Mouse (Mus musculus) neural tube, embryonic 14.5 days (tissue): ENCODE data around the gene Dlg2. TPM values are rescaled to one million over a fixed set of nuclear protein-coding genes. Genes with fewer than 3 reads are reported as not detected.

ENCODE experiments used
- ATAC-seq: fragments of 200-750 bp; cut with Nextera tagmentation; 2 replicates; pipeline ENCODE4 v1.8.0; 2017; ENCODE audit warnings: low read depth, mild to moderate bottlenecking, moderate TSS enrichment, moderate library complexity
- H3K27ac ChIP-seq: fragments of 300-500 bp; sonication (generic); 2 replicates; pipeline ENCODE4 v1.5.1; 2014; ENCODE audit warnings: low read depth, mild to moderate bottlenecking, control low read depth, low read length, moderate library complexity, mixed read lengths
- H3K27me3 ChIP-seq: fragments of 300-500 bp; sonication (generic); 2 replicates; pipeline ENCODE4 v1.6.1; 2014; ENCODE audit warnings: low read length; ENCODE audit not compliant: control insufficient read depth, insufficient read depth
- H3K36me3 ChIP-seq: fragments of 300-500 bp; sonication (generic); 2 replicates; pipeline ENCODE4 v1.6.1; 2014; ENCODE audit warnings: low read length, mixed read lengths; ENCODE audit not compliant: control insufficient read depth, insufficient read depth
- H3K4me1 ChIP-seq: fragments of 300-500 bp; sonication (generic); 2 replicates; pipeline ENCODE4 v1.6.1; 2014; ENCODE audit warnings: low read length; ENCODE audit not compliant: control insufficient read depth, insufficient read depth
- H3K4me2 ChIP-seq: fragments of 300-500 bp; sonication (generic); 2 replicates; pipeline ENCODE4 v1.6.1; 2014; ENCODE audit warnings: mild to moderate bottlenecking, low read depth, low read length, control low read depth
- H3K4me3 ChIP-seq: fragments of 300-500 bp; sonication (generic); 2 replicates; pipeline ENCODE4 v1.5.1; 2014; ENCODE audit warnings: low read depth, low read length, control low read depth, mixed read lengths
- H3K9ac ChIP-seq: fragments of 300-500 bp; sonication (generic); replicated peaks from 2 replicates; pipeline ENCODE4 v1.6.1; 2014; ENCODE audit warnings: low read depth, mild to moderate bottlenecking, control low read depth, low read length, mixed read lengths
- H3K9me3 ChIP-seq: fragments of 300-500 bp; sonication (generic); 2 replicates; pipeline ENCODE4 v1.6.1; 2016; ENCODE audit warnings: low read length; ENCODE audit not compliant: control insufficient read depth
- WGBS: fragments of 180-500 bp; shearing (Covaris S2); extraction: QIAGEN DNeasy Blood & Tissue Kit; methylation state at CpG from one replicate; pipeline ENCODE4 v1.1.7; 2014; 5-methylcytosine and 5-hydroxymethylcytosine counted together
- polyA plus RNA-seq: library from polyadenylated mRNA; unstranded; fragments of >200 nt; fragmentation: Nextera tagmentation; extraction: Ambion mirVana; gene quantifications from 2 replicates; pipeline ENCODE4 v1.2.1, GENCODE M21; 2014

Gene Dlg2
- polyA plus RNA-seq, result 29.4 and 48.0 TPM in 2 replicates

DNA sequence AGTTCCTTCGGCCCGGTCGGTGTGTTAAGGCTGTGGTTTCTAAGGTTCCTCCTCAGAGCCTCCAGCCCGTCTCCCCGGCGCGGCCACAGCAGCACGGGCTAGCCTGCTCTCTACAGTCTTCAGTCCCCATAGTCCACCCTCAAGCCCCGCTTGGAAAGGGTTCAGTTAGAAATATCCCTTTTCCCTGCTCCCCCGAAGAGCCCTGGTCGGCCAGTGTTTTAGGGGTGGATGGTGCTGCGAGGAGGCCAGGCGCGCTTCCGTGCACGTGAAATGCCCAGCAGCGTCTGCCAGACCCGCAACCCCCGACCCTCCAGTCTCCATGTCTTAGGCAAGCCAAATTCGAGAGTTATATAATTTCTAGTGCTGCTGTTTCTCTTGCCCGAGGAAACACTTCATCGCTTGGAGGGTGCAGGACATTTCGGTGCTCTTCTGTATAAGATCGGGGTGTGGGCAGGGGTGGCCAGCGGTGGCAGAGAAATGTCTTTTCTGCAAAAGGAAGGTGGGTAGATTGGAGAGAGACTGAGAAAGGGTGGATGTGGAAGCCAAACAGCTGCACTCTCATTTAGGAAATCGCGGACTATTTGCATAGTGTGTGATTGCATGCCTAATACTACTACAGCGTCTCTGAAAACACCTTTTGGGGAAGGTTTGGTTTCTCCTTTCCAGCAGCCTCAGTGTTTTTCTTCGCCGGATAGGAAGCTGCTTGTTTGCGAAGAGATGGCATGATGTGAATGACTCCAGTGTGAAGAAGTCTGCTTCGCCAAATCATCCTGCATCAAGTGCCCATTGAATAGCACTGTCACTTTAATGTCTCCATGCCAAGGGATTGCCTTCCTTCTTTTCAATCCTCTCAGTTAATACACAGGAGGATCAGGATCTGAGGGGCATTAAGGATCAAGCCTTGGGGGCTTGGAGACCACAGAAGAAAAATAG is at the start of gene Dlg2:
Gene Dlg2 (plus strand): TSS at position 360 of the 933 bp plus-strand sequence.
- no peak; the same call in 1 of the 2 replicates for ATAC-seq
- Histone ChIP-seq H3K27me3 (no peaks in the 10 kb centered on the region), H3K36me3 (no peaks in the 10 kb centered on the region), H3K4me3 (peak within 1 kb of the TSS; percentile 66), H3K9ac (peak within 1 kb of the TSS; percentile 72), H3K9me3 (no peaks in the 10 kb centered on the region), H3K4me1 (peaks cover 5% of the 10 kb centered on the region; the same call in 1 of the 2 replicates), H3K4me2 (peak within 1 kb of the TSS; percentile 90), H3K27ac (peak within 1 kb of the TSS; percentile 86)
- under 1% methylated on average over 32 of the region's 32 CpGs for WGBS

DNA sequence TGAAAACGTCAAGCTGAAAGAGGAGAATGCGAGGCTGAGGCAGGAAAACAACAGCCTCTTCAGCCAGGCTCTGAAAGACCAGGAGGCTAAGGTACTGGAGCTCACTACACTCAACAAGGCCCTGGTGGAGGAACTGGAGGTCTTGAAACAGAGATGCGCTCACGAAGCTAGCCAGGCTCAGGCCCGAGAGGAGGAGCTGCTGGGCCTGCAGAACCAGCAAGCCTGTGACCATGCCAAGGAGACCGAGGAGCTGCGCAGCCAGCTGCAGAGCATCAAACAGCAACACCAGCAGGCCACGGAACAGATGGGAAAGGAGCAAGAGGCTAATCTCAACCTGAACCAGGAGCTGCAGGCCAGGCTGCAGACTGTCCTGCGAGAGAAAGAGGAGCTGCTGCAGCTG is 49.5 kb upstream of the Dlg2 start:
- no peaks in the 10 kb centered on the region for H3K9me3 ChIP-seq
- H3K27me3 ChIP-seq, result no peaks in the 10 kb centered on the region
- no peak overlapping the region for H3K27ac ChIP-seq
- peaks cover 5% of the 10 kb centered on the region; the same call in 1 of the 2 replicates for H3K4me1 ChIP-seq
- peak overlapping the region; percentile 29; the same call in 1 of the 2 replicates for H3K9ac ChIP-seq
- 68% methylated on average over 9 of the region's 9 CpGs for WGBS
- ATAC-seq, result no peak
- H3K36me3 ChIP-seq, result no peaks in the 10 kb centered on the region
- H3K4me2 ChIP-seq, result peak overlapping the region; percentile 53
- peak overlapping the region; percentile 34 for H3K4me3 ChIP-seq

DNA sequence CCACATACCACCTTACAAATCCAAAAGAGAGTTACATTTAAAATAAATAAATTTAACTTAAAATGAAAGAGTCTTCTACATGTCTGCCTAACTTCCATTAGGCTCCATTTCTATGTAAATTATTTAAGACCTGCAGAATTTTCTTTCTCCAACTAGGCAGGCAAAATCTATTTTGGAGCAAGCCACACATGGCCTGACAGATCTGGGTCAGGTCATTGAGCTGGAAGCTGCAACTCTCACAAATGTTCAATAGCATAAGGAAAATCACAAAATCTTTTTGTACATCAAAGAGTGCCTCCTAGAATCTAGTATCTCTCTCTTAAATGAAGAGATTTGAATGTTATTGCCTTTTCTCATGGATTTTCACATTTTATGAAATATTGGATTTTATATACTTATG is 44.3 kb upstream of the Dlg2 start:
- Histone ChIP-seq H3K4me3 (no peak overlapping the region), H3K9ac (no peak overlapping the region), H3K27me3 (no peaks in the 10 kb centered on the region), H3K36me3 (no peaks in the 10 kb centered on the region), H3K9me3 (no peaks in the 10 kb centered on the region), H3K27ac (no peak overlapping the region), H3K4me1 (no peaks in the 10 kb centered on the region), H3K4me2 (no peak overlapping the region)
- no peak for ATAC-seq

DNA sequence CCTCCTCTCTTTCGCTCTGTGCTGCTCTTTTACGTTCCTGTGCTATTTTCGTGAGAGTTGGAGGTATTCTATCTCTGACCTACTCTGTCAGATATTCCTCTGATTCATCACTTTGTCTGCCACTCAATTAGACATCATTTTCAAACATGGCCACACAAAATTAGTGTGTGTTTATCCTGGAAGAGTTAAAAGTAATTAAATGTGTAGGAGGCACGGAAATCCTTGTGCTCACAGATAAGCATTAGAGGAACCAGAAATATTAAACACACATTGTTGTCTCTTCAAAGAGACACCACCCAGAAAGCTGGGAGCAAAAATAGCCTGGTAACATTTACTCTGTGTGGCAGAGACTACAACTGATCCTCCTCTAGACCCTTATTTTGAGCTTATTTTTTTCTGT is 36.4 kb upstream of the Dlg2 start:
- WGBS, result 95% methylated on average over 4 of the region's 4 CpGs
- H3K27ac ChIP-seq, result no peak overlapping the region
- H3K9me3 ChIP-seq, result no peaks in the 10 kb centered on the region
- no peak overlapping the region for H3K4me3 ChIP-seq
- H3K36me3 ChIP-seq, result no peaks in the 10 kb centered on the region
- no peak overlapping the region for H3K4me2 ChIP-seq
- H3K4me1 ChIP-seq, result 0 out of 2 replicates have a peak, but pooled peaks cover 5% of the 10 kb centered on the region
- peaks cover 2% of the 10 kb centered on the region; the same call in 1 of the 2 replicates for H3K27me3 ChIP-seq
- H3K9ac ChIP-seq, result no peak overlapping the region
- ATAC-seq, result no peak

DNA sequence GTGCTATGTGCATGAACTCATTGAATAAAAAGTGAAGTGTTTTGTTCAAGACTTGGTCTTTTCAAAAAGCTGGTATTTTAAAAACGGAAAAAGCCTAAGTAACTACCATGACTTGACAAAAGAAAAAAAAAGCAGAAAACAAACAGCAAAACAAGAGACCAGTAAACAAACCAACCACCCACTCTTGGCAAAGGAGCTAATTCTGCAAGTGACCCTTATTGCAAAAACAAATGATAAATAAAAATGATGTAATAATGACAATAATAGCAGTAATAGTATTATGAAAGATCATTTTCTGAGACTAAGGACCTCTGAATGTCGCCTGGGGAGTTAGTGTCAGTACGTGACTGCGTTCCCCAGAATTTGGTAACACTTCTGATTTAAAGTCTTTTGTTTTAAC is 34.4 kb upstream of the Dlg2 start:
- H3K9ac ChIP-seq, result peak overlapping the region; percentile 97

DNA sequence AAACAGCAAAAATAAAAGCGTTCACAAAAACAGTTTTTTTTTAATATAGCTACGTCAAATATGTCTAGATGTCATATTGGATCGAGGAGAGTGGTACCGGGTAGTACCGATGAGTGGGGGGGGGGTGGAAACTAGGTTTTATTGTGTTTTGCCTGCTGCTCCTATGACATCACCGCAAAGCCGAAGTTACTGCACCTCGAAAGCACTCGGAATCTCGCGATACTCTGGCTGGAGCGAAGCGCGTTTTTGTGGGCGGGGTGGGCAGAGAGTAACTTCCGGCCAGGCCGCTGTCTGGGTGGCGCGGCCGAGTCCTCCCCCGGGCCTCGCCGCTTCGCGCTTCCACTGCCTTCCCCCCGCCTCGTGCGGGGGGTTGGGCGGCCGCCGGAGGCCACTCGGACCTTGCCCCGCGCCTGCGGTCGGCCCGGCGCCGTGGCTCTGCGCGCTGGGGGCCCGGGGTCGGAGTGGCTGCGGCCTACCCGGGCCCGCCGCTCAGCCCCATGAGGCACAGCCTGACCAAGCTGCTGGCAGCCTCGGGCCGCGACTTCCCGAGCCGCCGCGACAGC is 33.9 kb upstream of the Dlg2 start, which contains the start of gene Crebzf:
Gene Crebzf (plus strand): TSS at position 212 of the 563 bp plus-strand sequence.
- Histone ChIP-seq H3K27ac (peak within 1 kb of the TSS; percentile 97), H3K9ac (peak within 1 kb of the TSS; percentile 97), H3K4me3 (peak within 1 kb of the TSS; percentile 99), H3K4me1 (0 out of 2 replicates have a peak, but pooled peaks cover 8% of the 10 kb centered on the region), H3K4me2 (peak within 1 kb of the TSS; percentile 99), H3K9me3 (no peaks in the 10 kb centered on the region), H3K27me3 (peaks cover 2% of the 10 kb centered on the region; the same call in 1 of the 2 replicates), H3K36me3 (peaks cover 3% of the 10 kb centered on the region; the same call in 1 of the 2 replicates)
- peak; percentile 97 for ATAC-seq
- under 1% methylated on average over 35 of the region's 54 CpGs for WGBS

More for the DNA sequence above, 34.4 kb upstream of the Dlg2 start:
- Histone ChIP-seq H3K4me1 (0 out of 2 replicates have a peak, but pooled peaks cover 8% of the 10 kb centered on the region), H3K27ac (peak overlapping the region; percentile 97), H3K27me3 (peaks cover 2% of the 10 kb centered on the region; the same call in 1 of the 2 replicates), H3K9me3 (no peaks in the 10 kb centered on the region), H3K4me3 (peak overlapping the region; percentile 99), H3K4me2 (peak overlapping the region; percentile 99), H3K36me3 (no peaks in the 10 kb centered on the region)
- peak; percentile 42 for ATAC-seq
- 9% methylated on average over 4 of the region's 4 CpGs for WGBS

DNA sequence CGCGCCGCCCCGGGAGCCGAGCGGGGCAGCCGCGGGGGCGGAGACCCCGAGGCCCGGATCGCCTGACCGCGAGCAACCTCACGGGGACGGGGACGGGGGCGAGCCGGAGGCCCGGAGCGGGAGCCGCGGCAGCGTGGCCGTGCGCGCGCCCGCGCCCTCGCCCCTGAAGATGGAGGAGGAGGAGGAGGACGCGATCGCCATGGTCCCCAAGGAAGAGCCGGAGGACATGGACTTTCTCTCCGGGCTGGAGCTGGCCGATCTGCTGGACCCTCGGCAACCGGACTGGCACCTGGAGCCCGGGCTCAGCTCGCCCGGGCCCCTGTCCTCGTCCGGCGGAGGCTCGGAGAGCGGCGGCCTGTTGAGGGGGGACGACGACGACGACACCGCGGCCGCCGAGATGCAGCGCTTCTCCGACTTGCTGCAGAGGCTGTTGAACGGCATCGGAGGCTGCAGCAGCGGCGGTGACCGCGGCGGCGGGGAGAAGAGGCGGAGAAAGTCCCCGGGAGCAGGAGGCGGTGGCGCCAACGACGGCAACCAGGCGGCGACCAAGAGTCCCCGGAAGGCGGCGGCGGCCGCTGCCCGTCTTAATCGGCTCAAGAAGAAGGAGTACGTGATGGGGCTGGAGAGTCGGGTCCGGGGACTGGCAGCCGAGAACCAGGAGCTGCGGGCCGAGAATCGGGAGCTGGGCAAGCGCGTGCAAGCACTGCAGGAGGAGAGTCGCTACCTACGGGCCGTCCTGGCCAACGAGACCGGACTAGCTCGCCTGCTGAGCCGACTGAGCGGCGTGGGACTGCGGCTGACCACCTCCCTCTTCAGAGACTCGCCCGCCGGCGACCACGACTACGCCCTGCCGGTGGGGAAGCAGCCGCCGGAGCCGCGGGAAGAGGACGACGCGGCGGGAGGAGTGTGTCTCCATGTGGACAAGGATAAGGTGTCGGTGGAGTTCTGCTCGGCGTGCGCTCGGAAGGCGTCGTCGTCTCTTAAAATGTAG is 33.1 kb upstream of the Dlg2 start:
- H3K27ac ChIP-seq, result peak overlapping the region; percentile 97
- WGBS, result 1% methylated on average over 120 of the region's 123 CpGs
- peak overlapping the region; percentile 99 for H3K4me3 ChIP-seq
- no peaks in the 10 kb centered on the region for H3K9me3 ChIP-seq
- peaks cover 2% of the 10 kb centered on the region; the same call in 1 of the 2 replicates for H3K27me3 ChIP-seq
- H3K36me3 ChIP-seq, result peaks cover 3% of the 10 kb centered on the region; the same call in 1 of the 2 replicates
- peak overlapping the region; percentile 99 for H3K4me2 ChIP-seq
- peak overlapping the region; percentile 97 for H3K9ac ChIP-seq
- peak; percentile 72 for ATAC-seq
- H3K4me1 ChIP-seq, result 0 out of 2 replicates have a peak, but pooled peaks cover 8% of the 10 kb centered on the region

DNA sequence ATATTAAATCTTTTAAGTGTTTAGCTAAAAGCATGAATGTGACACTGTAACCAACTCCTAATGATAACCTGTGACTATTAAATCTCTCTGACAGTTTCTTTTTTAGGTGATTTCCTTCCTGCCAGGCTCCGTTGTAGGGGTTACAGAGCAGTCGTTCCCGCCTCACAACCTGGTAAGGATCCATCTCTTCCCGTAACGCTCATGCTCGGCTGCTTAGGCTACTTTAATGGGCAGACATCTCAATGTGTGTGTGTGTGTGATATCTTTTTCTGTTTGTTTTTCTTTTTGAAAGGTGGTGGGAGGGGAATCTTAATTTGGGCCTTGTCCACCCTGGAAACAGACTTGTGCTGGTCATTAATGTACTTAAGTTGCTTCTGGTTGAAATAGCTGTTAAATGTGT is 32.3 kb upstream of the Dlg2 start:
- under 1% methylated on average over 6 of the region's 6 CpGs for WGBS
- Histone ChIP-seq H3K4me1 (0 out of 2 replicates have a peak, but pooled peaks cover 8% of the 10 kb centered on the region), H3K27ac (no peak overlapping the region; the same call in 1 of the 2 replicates), H3K4me2 (peak overlapping the region; percentile 99), H3K4me3 (peak overlapping the region; percentile 99), H3K9ac (peak overlapping the region; percentile 97), H3K36me3 (peaks cover 3% of the 10 kb centered on the region; the same call in 1 of the 2 replicates), H3K9me3 (no peaks in the 10 kb centered on the region), H3K27me3 (peaks cover 2% of the 10 kb centered on the region; the same call in 1 of the 2 replicates)
- no peak for ATAC-seq
